Mouse (Mus musculus) limb, embryonic 12.5 days (tissue): ENCODE measurements around the gene Arhgap8. TPM values are rescaled to one million over a fixed set of nuclear protein-coding genes. Genes with fewer than 3 reads are reported as not detected.

ENCODE experiments used
- ATAC-seq: fragments of 200-750 bp; cut with Nextera tagmentation; 2 replicates; pipeline ENCODE4 v1.8.0; 2017; ENCODE audit warnings: low read depth, moderate TSS enrichment; ENCODE audit not compliant: insufficient number of reproducible peaks, insufficient read depth, low FRiP score, low TSS enrichment
- H3K27ac ChIP-seq: fragments of 300-500 bp; sonication (generic); 2 replicates; pipeline ENCODE4 v1.5.1; 2016; ENCODE audit warnings: mild to moderate bottlenecking, moderate library complexity
- H3K27me3 ChIP-seq: fragments of 300-500 bp; sonication (generic); 2 replicates; pipeline ENCODE4 v1.6.1; 2016; ENCODE audit warnings: mild to moderate bottlenecking, moderate library complexity
- H3K36me3 ChIP-seq: fragments of 300-500 bp; sonication (generic); 2 replicates; pipeline ENCODE4 v1.6.1; 2016; ENCODE audit warnings: mild to moderate bottlenecking, moderate library complexity
- H3K4me1 ChIP-seq: fragments of 300-500 bp; sonication (generic); replicated peaks from 2 replicates; pipeline ENCODE4 v1.6.1; 2016
- H3K4me2 ChIP-seq: fragments of 300-500 bp; sonication (generic); 2 replicates; pipeline ENCODE4 v1.6.1; 2016; ENCODE audit warnings: mild to moderate bottlenecking, moderate library complexity
- H3K4me3 ChIP-seq: fragments of 300-500 bp; sonication (generic); replicated peaks from 2 replicates; pipeline ENCODE4 v1.5.1; 2016; ENCODE audit warnings: mild to moderate bottlenecking
- H3K9ac ChIP-seq: fragments of 300-500 bp; sonication (generic); replicated peaks from 2 replicates; pipeline ENCODE4 v1.6.1; 2016; ENCODE audit warnings: mild to moderate bottlenecking, moderate library complexity
- H3K9me3 ChIP-seq: fragments of 300-500 bp; sonication (generic); 2 replicates; pipeline ENCODE4 v1.6.1; 2016; ENCODE audit warnings: mild to moderate bottlenecking, moderate library complexity
- WGBS: fragments of 180-500 bp; shearing (Covaris S2); methylation state at CpG from one replicate; pipeline ENCODE4 v1.1.7; 2016; 5-methylcytosine and 5-hydroxymethylcytosine counted together
- polyA plus RNA-seq: library from polyadenylated mRNA; unstranded; fragments of >200 nt; fragmentation: Nextera tagmentation; extraction: Ambion mirVana; gene quantifications from 2 replicates; pipeline ENCODE4 v1.2.1, GENCODE M21; 2016

Arhgap8 gene
- polyA plus RNA-seq, 1 experiment from 2014 or later, result 6.4 TPM

GRCm38 (mm10) chr15:84803685-84804084 lies 83.8 kb downstream of the Arhgap8 start:
- H3K4me1 ChIP-seq, result no peaks in the 10 kb centered on the region
- H3K27me3 ChIP-seq, result peaks cover 6% of the 10 kb centered on the region; the same call in 1 of the 2 replicates
- H3K36me3 ChIP-seq, result peaks cover 43% of the 10 kb centered on the region
- WGBS, result 60% methylated on average over 3 of the region's 3 CpGs
- no peak overlapping the region for H3K9ac ChIP-seq
- H3K4me3 ChIP-seq, result no peak overlapping the region
- no peak for ATAC-seq
- no peaks in the 10 kb centered on the region for H3K9me3 ChIP-seq
- H3K27ac ChIP-seq, result no peak overlapping the region
- no peak overlapping the region for H3K4me2 ChIP-seq

GRCm38 (mm10) chr15:84809275-84809952 lies 89.6 kb downstream of the Arhgap8 start:
- H3K9ac ChIP-seq, result no peak overlapping the region
- no peaks in the 10 kb centered on the region for H3K9me3 ChIP-seq
- ATAC-seq, result no peak
- peaks cover 17% of the 10 kb centered on the region for H3K27me3 ChIP-seq
- 0 out of 2 replicates have a peak overlapping the region, but pooled peaks have one; percentile 8 for H3K4me2 ChIP-seq
- H3K27ac ChIP-seq, result no peak overlapping the region
- H3K36me3 ChIP-seq, result peaks cover 15% of the 10 kb centered on the region
- WGBS, result 16% methylated on average over 21 of the region's 21 CpGs
- H3K4me3 ChIP-seq, result no peak overlapping the region
- H3K4me1 ChIP-seq, result peaks cover 14% of the 10 kb centered on the region

GRCm38 (mm10) chr15:84811126-84811525 lies 91.3 kb downstream of the Arhgap8 start:
- no peak overlapping the region for H3K27ac ChIP-seq
- no peak overlapping the region for H3K4me3 ChIP-seq
- H3K9ac ChIP-seq, result no peak overlapping the region
- no peak for ATAC-seq
- H3K4me1 ChIP-seq, result peaks cover 14% of the 10 kb centered on the region
- H3K27me3 ChIP-seq, result peaks cover 17% of the 10 kb centered on the region
- no peak overlapping the region for H3K4me2 ChIP-seq
- no peaks in the 10 kb centered on the region for H3K9me3 ChIP-seq
- 0 out of 2 replicates have a peak, but pooled peaks cover 7% of the 10 kb centered on the region for H3K36me3 ChIP-seq
- WGBS, result 68% methylated on average over 5 of the region's 5 CpGs

GRCm38 (mm10) chr15:84812831-84813357 lies 93.0 kb downstream of the Arhgap8 start:
- 73% methylated on average over 11 of the region's 11 CpGs for WGBS
- Histone ChIP-seq H3K9me3 (no peaks in the 10 kb centered on the region), H3K9ac (no peak overlapping the region), H3K4me3 (no peak overlapping the region), H3K36me3 (no peaks in the 10 kb centered on the region), H3K27me3 (peaks cover 12% of the 10 kb centered on the region), H3K27ac (no peak overlapping the region), H3K4me2 (no peak overlapping the region), H3K4me1 (peaks cover 14% of the 10 kb centered on the region)
- ATAC-seq, result no peak

GRCm38 (mm10) chr15:84815171-84815570 lies 95.3 kb downstream of the Arhgap8 start:
- no peak for ATAC-seq
- Histone ChIP-seq H3K27ac (no peak overlapping the region), H3K27me3 (peaks cover 7% of the 10 kb centered on the region), H3K4me2 (no peak overlapping the region), H3K36me3 (no peaks in the 10 kb centered on the region), H3K4me1 (no peaks in the 10 kb centered on the region; the same call in 1 of the 2 replicates), H3K9ac (no peak overlapping the region), H3K9me3 (no peaks in the 10 kb centered on the region), H3K4me3 (no peak overlapping the region)
- WGBS, result 68% methylated on average over 4 of the region's 4 CpGs

GRCm38 (mm10) chr15:84817589-84817988 lies 97.7 kb downstream of the Arhgap8 start:
- Histone ChIP-seq H3K9me3 (0 out of 2 replicates have a peak, but pooled peaks cover 1% of the 10 kb centered on the region), H3K36me3 (no peaks in the 10 kb centered on the region), H3K4me3 (no peak overlapping the region), H3K9ac (no peak overlapping the region), H3K4me1 (no peaks in the 10 kb centered on the region; the same call in 1 of the 2 replicates), H3K27ac (no peak overlapping the region), H3K27me3 (no peaks in the 10 kb centered on the region), H3K4me2 (no peak overlapping the region)
- no peak for ATAC-seq
- 73% methylated on average over 3 of the region's 3 CpGs for whole genome bisulfite sequencing

GRCm38 (mm10) chr15:84818284-84818683 lies 98.4 kb downstream of the Arhgap8 start:
- no peaks in the 10 kb centered on the region; the same call in 1 of the 2 replicates for H3K4me1 ChIP-seq
- H3K27me3 ChIP-seq, result no peaks in the 10 kb centered on the region
- no peak overlapping the region for H3K4me2 ChIP-seq
- no peak overlapping the region for H3K4me3 ChIP-seq
- H3K27ac ChIP-seq, result no peak overlapping the region
- H3K9me3 ChIP-seq, result 0 out of 2 replicates have a peak, but pooled peaks cover 3% of the 10 kb centered on the region
- no peaks in the 10 kb centered on the region for H3K36me3 ChIP-seq
- ATAC-seq, result no peak
- WGBS, result 89% methylated on average over 11 of the region's 11 CpGs
- no peak overlapping the region for H3K9ac ChIP-seq

- Histone ChIP-seq H3K9me3 (0 out of 2 replicates have a peak, but pooled peaks cover 3% of the 10 kb centered on the region), H3K4me3 (no peak overlapping the region), H3K4me2 (no peak overlapping the region), H3K27me3 (no peaks in the 10 kb centered on the region), H3K36me3 (no peaks in the 10 kb centered on the region), H3K27ac (no peak overlapping the region), H3K9ac (no peak overlapping the region), H3K4me1 (no peaks in the 10 kb centered on the region)
- ATAC-seq, result no peak
- WGBS, result 92% methylated on average over 4 of the region's 4 CpGs
Measured at GRCm38 (mm10) chr15:84820811-84821210, 101.0 kb downstream of the Arhgap8 start.

Other genes with a start within 250 kb of the Arhgap8 start
- 30.1 and 30.2 TPM in 2 replicates for gene Rtl6, start 162.2 kb upstream of the Arhgap8 start, polyA plus RNA-seq
- gene Prr5, start 50.4 kb upstream of the Arhgap8 start, polyA plus RNA-seq, result 16.7 and 20.7 TPM in 2 replicates
- gene Phf21b, start 136.0 kb downstream of the Arhgap8 start, polyA plus RNA-seq, result 0.84 and 2.0 TPM in 2 replicates
- 0.90 and 1.0 TPM in 2 replicates for gene Gm29666, start 200.0 kb downstream of the Arhgap8 start, polyA plus RNA-seq
- gene Nup50, start 203.4 kb downstream of the Arhgap8 start, polyA plus RNA-seq, result 55.3 and 57.6 TPM in 2 replicates